Mouse (Mus musculus) olfactory bulb, adult 2 months (tissue): ENCODE data around the gene Panx3. TPM values are rescaled to one million over a fixed set of nuclear protein-coding genes. Genes with fewer than 3 reads are reported as not detected.

Experiments
- H3K27ac ChIP-seq: fragments of 200-500 bp; 2 replicates; pipeline ENCODE4 v1.5.1; 2012; ENCODE audit warnings: low read depth, low read length; ENCODE audit not compliant: insufficient read depth
- H3K4me1 ChIP-seq: fragments of 200-500 bp; 2 replicates; pipeline ENCODE4 v1.6.1; 2012; ENCODE audit warnings: low read length; ENCODE audit not compliant: control insufficient read depth, insufficient read depth
- H3K4me3 ChIP-seq: fragments of 200-500 bp; 2 replicates; pipeline ENCODE4 v1.5.1; 2012; ENCODE audit warnings: mild to moderate bottlenecking, low read depth, low read length, moderate library complexity; ENCODE audit not compliant: insufficient read depth
- CTCF ChIP-seq: fragments of 200-500 bp; IDR thresholded peaks from 2 replicates; pipeline ENCODE4 v1.5.1; 2012; ENCODE audit warnings: low read depth, mild to moderate bottlenecking, low read length, moderate library complexity; ENCODE audit not compliant: insufficient read depth
- POLR2A ChIP-seq: fragments of 200-500 bp; IDR thresholded peaks from 2 replicates; pipeline ENCODE4 v1.6.1; 2012; ENCODE audit warnings: mild to moderate bottlenecking, low read depth, low read length, moderate library complexity; ENCODE audit not compliant: insufficient read depth
- WGBS: fragments of 180-500 bp; shearing (Covaris S2); methylation state at CpG from one replicate; pipeline ENCODE4 v1.1.7; 2018; 5-methylcytosine and 5-hydroxymethylcytosine counted together
- polyA plus RNA-seq: library from polyadenylated mRNA; stranded (reverse); fragments of >200 nt; gene quantifications from 2 replicates; pipeline ENCODE4 v1.2.4, GENCODE M21; 2012; ENCODE audit warnings: low replicate concordance; ENCODE audit not compliant: missing spikeins, insufficient read depth, insufficient read length

Panx3 gene
- polyA plus RNA-seq, 1 experiment = not detected

DNA sequence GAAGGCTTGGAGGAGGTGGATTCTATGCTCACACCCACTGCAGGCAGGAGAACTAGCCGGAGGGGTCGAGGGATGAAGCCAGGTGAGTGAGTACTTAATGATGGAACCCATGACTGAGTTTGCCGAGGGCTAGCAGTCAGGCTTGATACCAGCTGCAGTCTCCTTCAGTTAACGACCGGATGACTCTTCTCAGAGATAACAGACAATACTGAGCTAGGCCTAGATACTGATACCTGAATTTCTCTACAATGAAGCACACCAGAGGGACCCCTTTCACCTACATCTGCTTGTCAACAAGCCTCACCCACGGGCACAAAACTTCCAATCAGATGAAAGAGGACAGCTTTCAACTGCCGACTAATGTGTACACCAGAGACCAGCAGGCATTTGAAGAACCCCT is 3.0 kb downstream of the Panx3 start:
- Histone ChIP-seq H3K4me3 (no peak overlapping the region), H3K27ac (no peak overlapping the region), H3K4me1 (0 out of 2 replicates have a peak, but pooled peaks cover 3% of the 10 kb centered on the region)
- TF ChIP-seq POLR2A (no peak), CTCF (no peak)
- WGBS = 87% methylated on average over 7 of the region's 7 CpGs

DNA sequence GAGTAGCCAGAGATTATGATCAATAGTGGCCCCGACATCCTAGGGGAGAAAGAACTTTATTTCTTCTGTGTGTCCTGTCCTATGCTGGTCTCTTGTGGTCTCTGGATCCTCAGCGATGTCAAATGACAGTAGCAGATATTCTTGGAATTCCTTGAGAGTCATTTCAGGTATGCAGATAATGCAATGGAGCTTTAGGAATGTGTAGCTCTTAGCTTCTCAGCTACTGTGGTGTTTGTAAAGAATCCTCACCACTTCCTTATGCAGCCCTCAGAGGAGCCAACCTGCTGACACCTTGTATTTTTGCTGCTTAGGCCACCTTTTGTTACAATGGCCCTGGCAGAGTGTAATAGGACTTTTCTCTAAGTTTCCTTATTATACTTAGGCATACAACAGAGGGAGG is 4.4 kb downstream of the Panx3 start:
- H3K27ac ChIP-seq = no peak overlapping the region
- no peak overlapping the region for H3K4me3 ChIP-seq
- TF ChIP-seq POLR2A = no peak
- TF ChIP-seq CTCF = no peak
- 0 out of 2 replicates have a peak, but pooled peaks cover 3% of the 10 kb centered on the region for H3K4me1 ChIP-seq
- WGBS = 81% methylated on average over 2 of the region's 2 CpGs

DNA sequence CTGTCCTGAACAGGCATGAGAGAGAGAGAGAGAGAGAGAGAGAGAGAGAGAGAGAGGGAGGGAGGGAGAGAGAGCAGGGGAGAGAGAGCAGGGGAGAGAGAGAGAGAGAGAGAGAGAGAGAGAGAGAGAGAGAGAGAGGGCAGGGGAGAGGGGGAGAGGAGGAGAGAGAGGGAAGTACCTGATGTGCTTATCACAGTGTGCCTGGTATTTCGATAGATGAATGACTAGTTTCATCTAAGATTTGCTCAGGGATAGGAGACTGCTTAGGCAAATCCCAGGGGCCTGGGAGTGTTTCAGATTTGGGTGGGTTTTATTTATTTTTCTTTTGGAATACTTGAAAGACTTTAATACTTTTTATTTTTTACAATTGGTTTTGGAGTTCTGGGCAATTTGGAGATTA is 5.8 kb downstream of the Panx3 start:
- no peaks in the 10 kb centered on the region for H3K4me1 ChIP-seq
- no peak overlapping the region for H3K27ac ChIP-seq
- H3K4me3 ChIP-seq = no peak overlapping the region
- no peak for TF ChIP-seq CTCF
- TF ChIP-seq POLR2A = no peak
- 77% methylated on average over 1 of the region's 1 CpGs for WGBS

DNA sequence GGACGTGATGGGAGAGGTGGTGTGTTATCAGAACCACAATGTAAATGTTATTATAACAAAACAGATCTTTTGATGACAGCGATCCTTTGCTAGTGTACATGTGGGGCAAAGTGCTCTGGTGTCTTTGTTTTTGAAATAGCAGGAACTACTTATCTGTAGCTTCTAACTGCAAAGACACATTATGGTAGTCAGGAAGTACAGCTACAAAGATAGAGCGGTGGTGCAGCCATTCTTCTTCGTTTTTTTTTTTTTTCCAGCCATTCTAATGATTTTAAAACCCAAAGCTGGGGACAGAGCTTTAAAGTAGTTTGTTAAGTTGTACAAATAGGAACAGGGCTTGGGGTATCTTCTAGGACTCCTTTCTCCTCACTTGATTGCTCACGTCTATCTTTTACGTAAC is 9.6 kb downstream of the Panx3 start:
- WGBS = 83% methylated on average over 6 of the region's 6 CpGs
- Histone ChIP-seq H3K4me3 (no peak overlapping the region), H3K4me1 (0 out of 2 replicates have a peak, but pooled peaks cover 3% of the 10 kb centered on the region), H3K27ac (no peak overlapping the region)
- TF ChIP-seq POLR2A (no peak), CTCF (no peak)

DNA sequence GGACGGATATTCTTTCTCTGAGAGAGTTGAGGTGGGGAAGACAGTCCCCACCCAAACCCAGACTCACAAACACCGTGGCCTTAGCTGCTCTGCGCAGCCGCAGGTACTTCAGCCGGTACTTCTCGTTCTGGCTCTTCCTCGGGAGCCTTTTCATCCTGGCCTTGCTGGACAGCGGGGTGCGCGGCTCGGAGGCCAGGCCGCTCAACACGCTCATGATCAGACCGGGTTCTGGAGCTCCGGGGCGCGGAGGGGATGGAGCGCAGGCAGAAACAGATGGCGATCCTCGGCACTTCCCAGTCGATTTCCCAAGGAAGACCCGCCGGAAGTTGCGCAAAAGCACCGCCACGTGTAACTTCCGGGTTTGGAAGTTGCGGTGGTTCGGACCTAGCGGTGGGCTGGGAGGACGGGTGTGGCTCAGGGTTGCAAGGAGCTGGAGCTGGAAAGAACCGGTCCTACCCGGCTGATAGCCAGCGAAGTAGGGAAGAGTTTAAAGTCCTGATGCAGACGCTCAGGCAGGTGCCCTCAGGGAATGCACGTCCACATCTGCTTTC is 12.0 kb downstream of the Panx3 start, which contains the start of gene Tbrg1:
TSS of gene Tbrg1 (minus strand) at position 382 of the 551 bp plus-strand sequence.
- Histone ChIP-seq H3K4me3 (peak within 1 kb of the TSS; percentile 69), H3K27ac (0 out of 2 replicates have a peak within 1 kb of the TSS, but pooled peaks have one; percentile 3), H3K4me1 (0 out of 2 replicates have a peak, but pooled peaks cover 3% of the 10 kb centered on the region)
- under 1% methylated on average over 36 of the region's 36 CpGs for WGBS
- TF ChIP-seq CTCF (no peak), POLR2A (peak; percentile 69)

DNA sequence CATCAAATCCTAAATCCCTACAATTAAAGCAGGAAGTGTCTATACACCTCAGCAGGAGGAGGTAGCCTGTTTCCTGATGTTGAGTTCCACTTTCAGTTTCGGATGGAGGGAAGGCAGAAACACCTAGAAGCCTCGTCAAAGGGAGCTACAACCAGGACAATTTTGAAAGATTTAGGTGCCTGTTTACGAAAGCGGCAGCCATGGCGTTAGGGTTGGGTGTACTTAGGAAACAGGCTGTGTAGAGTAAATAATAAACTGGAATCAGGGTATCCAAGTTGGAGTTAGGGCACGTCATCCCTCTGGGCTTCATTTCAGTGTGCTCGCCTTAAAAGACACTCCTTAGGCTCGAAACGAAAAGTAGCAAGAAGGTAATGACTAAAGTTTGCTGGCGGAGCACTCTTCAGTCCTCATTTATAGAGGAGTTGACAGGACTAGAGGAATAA is 12.6 kb downstream of the Panx3 start:
- 0 out of 2 replicates have a peak, but pooled peaks cover 3% of the 10 kb centered on the region for H3K4me1 ChIP-seq
- TF ChIP-seq POLR2A (no peak), CTCF (no peak)
- peak overlapping the region; percentile 69 for H3K4me3 ChIP-seq
- no peak overlapping the region for H3K27ac ChIP-seq
- 2% methylated on average over 10 of the region's 10 CpGs for WGBS

DNA sequence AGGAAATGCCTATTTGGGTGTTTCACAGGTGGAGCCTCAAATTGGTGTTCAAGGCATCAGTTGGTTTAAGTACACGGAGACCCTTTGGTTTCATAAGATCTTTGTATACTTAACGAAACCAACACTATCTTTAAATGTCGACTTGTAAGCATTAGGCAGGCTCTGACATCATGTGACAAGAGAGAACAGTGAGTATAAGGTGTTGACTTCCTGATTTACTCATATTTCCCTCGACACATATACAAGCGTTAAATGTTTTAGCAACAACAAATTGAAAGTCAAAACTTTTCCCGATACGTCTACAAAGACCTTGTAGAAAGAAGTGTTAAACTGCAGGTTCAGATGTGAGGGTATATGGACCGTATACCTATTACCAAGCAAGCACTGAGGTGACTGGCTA is 13.1 kb downstream of the Panx3 start:
- TF ChIP-seq POLR2A = no peak
- no peak for TF ChIP-seq CTCF
- Histone ChIP-seq H3K27ac (no peak overlapping the region), H3K4me3 (no peak overlapping the region), H3K4me1 (0 out of 2 replicates have a peak, but pooled peaks cover 3% of the 10 kb centered on the region)
- 68% methylated on average over 8 of the region's 8 CpGs for WGBS

DNA sequence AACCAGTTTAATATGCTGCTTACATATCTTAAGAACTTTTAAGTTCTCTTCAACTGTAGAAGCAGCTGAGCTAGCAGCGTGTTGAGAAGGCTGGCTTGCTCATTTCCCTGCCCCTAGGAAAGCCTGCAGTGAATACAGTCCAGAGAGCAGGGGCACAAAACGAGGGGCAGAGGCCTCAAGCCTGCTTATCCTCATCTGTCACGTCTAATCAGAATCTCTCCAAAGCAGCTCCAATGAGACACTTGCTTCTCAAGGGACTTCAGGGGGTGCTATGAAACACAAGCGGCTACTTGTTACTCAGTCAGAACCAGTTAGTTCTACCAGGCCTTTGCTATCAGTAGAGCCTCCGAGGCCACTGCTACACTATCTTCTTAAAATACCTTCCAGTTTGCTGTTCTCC is 15.2 kb downstream of the Panx3 start:
- WGBS = 88% methylated on average over 5 of the region's 5 CpGs
- H3K4me3 ChIP-seq = no peak overlapping the region
- TF ChIP-seq POLR2A (no peak), CTCF (no peak)
- H3K4me1 ChIP-seq = 0 out of 2 replicates have a peak, but pooled peaks cover 3% of the 10 kb centered on the region
- H3K27ac ChIP-seq = no peak overlapping the region

DNA sequence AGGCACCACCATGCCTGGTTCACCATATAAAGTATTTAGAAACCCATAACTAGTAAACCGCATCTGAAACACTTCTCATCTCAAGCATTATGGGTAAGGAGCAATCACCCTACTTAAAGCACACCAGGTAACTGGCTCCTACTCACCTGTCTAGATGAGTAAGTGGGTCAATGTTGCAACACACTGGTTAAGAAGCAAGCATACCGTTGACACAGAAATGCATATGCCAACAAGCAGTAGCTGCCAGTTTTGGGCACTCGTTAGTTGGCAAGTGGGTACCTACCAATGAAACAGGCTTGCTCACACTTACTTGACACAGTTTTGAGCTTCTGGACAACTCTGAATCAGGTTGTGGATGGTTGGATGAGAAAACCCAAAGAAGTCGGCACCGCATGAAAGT is 18.4 kb downstream of the Panx3 start:
- H3K4me1 ChIP-seq = no peaks in the 10 kb centered on the region
- H3K4me3 ChIP-seq = no peak overlapping the region
- TF ChIP-seq POLR2A = no peak
- no peak for TF ChIP-seq CTCF
- H3K27ac ChIP-seq = no peak overlapping the region
- 91% methylated on average over 5 of the region's 5 CpGs for WGBS
